Mouse (Mus musculus) left cerebral cortex, adult 2 months (tissue): Measurements from ENCODE around the gene Syndig1. TPM values are rescaled to one million over a fixed set of nuclear protein-coding genes. Genes with fewer than 3 reads are reported as not detected.

Experiments
- DNase-seq, 2 experiments: peaks; one replicate each; pipeline ENCODE4 v3.0.0; 2021 to 2022; ENCODE audit warnings: low spot score in 2 of 2, mixed read lengths in 1 of 2; ENCODE audit errors: extremely low spot score in 1 of 2
- H3K27ac ChIP-seq: fragments of 200-600 bp; 2 replicates; pipeline ENCODE4 v1.8.1; 2022
- H3K4me3 ChIP-seq: fragments of 200-600 bp; 2 replicates; pipeline ENCODE4 v1.8.1; 2022
- CTCF ChIP-seq: fragments of 200-600 bp; IDR thresholded peaks from 2 replicates; pipeline ENCODE4 v1.8.1; 2022; ENCODE audit warnings: antibody characterized with exemption, mild to moderate bottlenecking, moderate library complexity
- intact Hi-C: fragments of 180-260 bp; cut with DNase I; formaldehyde crosslinking; loops from one replicate; pipeline ENCODE4 v1.15.1; 2025
- total RNA-seq, 2 experiments: library from RNA; stranded (reverse); gene quantifications; 2 replicates each; pipeline ENCODE4 v1.2.3; 2021

The Syndig1 gene
- total RNA-seq, 2 experiments from 2014 or later: 61.0 to 62.6 TPM

- no peak for TF ChIP-seq CTCF
- intact Hi-C loops: no loop called here
- Histone ChIP-seq H3K4me3 (no peak overlapping the region), H3K27ac (no peak overlapping the region)
- DNase-seq: peak in 1 of 2 experiments; percentile 14
These were observed 101.0 kb downstream of the Syndig1 start for GRCm38 (mm10) chr2:149929986-149930385.

- no peak overlapping the region for H3K27ac ChIP-seq
- intact Hi-C loops: no loop called here
- TF ChIP-seq CTCF: no peak
These were observed 102.1 kb downstream of the Syndig1 start for GRCm38 (mm10) chr2:149931111-149931510.

DNA sequence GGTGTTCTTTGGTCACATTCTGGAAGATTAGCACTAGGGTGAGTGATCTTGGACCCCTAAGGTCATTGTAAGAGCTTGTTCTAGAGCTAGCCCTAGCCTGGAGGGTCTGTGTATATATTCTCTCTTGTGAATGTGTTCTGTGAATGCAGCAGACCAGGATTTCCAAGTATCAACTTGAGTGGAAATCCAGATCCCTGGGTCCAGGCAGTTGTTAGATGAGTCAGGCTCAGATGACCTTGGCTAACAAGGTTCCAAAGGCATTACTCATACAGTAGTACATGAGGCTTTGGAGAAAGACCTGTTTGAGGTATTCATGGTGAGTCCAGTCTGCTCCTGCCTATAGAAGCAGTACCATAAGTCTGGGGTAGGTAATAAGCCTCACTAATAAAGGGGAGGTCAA, 103.1 kb downstream of the Syndig1 start:
- intact Hi-C loops: no loop called here
- no peak overlapping the region for H3K4me3 ChIP-seq
- no peak for DNase-seq
- TF ChIP-seq CTCF: no peak
- no peak overlapping the region for H3K27ac ChIP-seq

More at GRCm38 (mm10) chr2:149931111-149931510, 102.1 kb downstream of the Syndig1 start:
- DNase-seq: no peak
- no peak overlapping the region for H3K4me3 ChIP-seq

DNA sequence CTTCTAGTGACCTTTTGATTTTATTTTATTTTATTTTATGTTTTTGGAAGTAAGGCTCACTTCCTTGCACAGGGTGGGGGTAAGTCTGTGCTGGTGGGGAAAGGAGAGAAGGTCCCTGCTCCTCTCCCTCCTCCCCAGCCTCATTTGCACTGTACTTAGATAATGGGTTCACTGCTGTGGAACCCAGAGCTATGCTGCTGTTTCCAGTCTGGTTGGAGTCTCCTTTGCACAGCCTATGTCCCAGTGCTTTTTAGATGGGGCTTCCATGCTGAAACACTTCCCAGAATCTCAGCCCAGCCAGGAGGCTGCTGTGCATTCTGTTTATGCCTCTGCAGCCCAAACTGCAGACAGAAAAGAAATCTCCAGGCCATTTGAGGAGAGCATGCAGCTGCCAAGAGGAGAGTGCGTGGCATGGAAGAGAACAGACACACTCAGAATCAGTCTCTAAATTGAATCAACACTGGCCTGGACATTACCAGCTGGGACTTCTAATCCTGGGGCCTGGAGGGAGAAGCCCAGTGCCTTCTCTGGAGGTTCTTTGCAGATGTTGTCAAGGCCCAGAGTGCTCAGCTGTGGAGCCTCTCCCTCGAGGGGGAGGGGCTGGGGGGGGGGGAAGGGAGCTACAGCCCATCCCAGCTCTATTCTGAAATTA, 104.4 kb downstream of the Syndig1 start:
- no peak overlapping the region for H3K27ac ChIP-seq
- no peak for TF ChIP-seq CTCF
- no peak overlapping the region for H3K4me3 ChIP-seq
- no peak for DNase-seq
- intact Hi-C loops: no loop called here

DNA sequence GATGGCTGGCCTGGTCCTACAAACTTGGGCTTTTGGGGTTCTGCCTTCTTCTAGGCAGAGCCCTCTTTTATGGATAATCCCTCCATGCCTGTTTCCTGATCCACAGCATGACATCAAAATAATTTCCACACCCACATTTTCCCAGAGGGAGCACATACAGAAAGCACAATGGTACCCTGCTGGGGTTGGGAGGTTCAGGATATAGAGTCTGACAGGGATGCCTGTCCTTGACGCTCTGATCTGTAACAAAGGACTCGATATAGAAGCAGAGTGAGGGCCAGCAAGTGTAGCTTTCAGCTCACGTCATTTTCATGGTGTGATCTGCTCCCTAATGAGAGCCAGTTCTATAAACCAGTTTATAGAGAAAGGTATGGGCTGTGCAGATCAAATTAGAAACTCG, 105.1 kb downstream of the Syndig1 start:
- no peak for DNase-seq
- no peak overlapping the region for H3K27ac ChIP-seq
- intact Hi-C loops: no loop called here
- TF ChIP-seq CTCF: no peak
- no peak overlapping the region for H3K4me3 ChIP-seq

DNA sequence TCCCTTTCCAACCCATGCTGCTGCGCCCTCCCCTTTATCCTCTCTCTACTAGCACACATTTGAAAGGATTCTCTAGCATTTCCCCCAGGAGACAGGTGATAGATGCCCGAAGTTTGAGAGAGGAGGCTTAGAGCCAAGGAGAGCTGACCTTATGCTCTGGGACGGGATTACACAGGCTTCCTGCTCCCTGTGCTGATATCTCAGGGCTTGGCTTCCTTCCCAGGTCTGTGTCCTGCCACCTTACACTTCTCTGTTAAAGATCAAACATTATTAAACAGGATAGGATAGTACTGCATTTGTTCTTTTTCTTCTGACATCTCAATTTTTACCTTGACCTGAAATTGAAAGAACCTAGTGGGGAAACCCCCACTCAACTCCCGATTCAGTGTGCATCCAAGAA, 109.8 kb downstream of the Syndig1 start:
- intact Hi-C loops: no loop called here
- TF ChIP-seq CTCF: no peak
- Histone ChIP-seq H3K27ac (no peak overlapping the region), H3K4me3 (no peak overlapping the region)
- no peak for DNase-seq

DNA sequence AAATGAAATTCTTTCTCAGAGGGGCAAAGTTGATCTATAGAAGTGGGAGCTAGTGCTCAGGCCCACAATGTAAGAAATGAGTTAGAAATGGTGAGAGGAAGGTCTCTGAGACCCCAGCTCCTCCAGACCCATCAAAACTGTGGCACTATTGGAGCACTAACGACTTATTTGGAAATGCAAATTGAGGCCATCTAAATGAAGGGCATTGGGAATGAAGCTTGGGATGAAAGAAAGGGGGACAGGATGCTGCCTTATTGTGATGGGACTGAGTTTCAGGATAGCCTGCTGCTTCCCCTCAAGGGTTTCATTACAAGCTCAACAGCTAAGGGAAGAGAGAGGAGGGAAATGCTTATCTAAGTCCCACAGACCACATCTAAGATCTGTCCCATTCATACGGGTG, 110.6 kb downstream of the Syndig1 start:
- intact Hi-C loops: no loop called here
- no peak overlapping the region for H3K27ac ChIP-seq
- TF ChIP-seq CTCF: no peak

DNA sequence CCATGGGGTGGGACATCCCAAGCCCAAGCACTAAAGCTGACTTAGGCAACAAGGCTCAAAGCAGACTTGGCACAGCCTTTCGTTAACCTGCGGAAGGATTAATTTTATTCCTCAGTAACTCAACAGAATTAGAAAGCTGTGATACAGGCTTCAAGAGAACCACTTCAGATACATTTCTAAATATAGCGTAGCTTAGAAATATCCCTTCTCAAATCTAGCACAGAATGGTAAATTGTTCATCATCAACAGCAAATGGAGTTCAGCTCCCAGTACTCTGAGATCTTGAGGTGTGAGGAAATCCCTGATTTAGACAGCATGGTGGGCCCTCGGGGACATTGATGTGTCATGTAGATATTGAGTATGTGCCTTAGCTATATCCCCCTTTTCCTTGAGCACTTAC, 121.6 kb downstream of the Syndig1 start:
- no peak for TF ChIP-seq CTCF
- H3K27ac ChIP-seq: peak overlapping the region; percentile 59
- DNase-seq: no peak
- intact Hi-C loops: no loop called here
- no peak overlapping the region for H3K4me3 ChIP-seq

More for the DNA sequence above, 110.6 kb downstream of the Syndig1 start:
- H3K4me3 ChIP-seq: no peak overlapping the region
- no peak for DNase-seq

- DNase-seq: no peak
- H3K4me3 ChIP-seq: no peak overlapping the region
- intact Hi-C loops: no loop called here
- TF ChIP-seq CTCF: no peak
- no peak overlapping the region for H3K27ac ChIP-seq
These were observed 142.0 kb downstream of the Syndig1 start for GRCm38 (mm10) chr2:149971014-149971413.

- peak; percentile 29 to 42 for DNase-seq
- no peak for TF ChIP-seq CTCF
- H3K27ac ChIP-seq: no peak overlapping the region
- H3K4me3 ChIP-seq: no peak overlapping the region
- intact Hi-C loops: no loop called here
These were observed 144.6 kb downstream of the Syndig1 start for GRCm38 (mm10) chr2:149973583-149973982.

GRCm38 (mm10) chr2:149980419-149980818, 151.4 kb downstream of the Syndig1 start:
- Histone ChIP-seq H3K27ac (no peak overlapping the region), H3K4me3 (no peak overlapping the region)
- intact Hi-C loops: no loop called here

DNA sequence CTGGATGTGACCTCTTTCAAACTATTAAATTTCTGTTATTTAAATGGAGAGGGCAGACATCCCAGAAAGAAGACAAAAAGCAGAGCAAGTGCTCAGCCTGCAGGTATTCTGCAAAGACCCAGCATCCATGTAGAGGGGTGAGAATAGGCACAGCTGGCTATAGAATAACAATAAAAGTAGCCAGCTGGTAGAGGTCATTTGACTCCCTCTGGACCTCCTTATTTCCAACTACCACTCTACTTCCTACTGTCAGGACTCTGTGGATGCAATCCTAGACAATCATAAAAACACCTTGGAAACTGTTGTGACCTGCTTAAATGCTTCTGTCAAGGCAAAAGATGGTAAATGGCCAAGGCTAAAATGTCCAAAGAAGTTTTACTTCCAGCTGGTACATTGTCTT, 153.5 kb downstream of the Syndig1 start:
- intact Hi-C loops: no loop called here
- DNase-seq: no peak
- no peak for TF ChIP-seq CTCF
- Histone ChIP-seq H3K4me3 (no peak overlapping the region), H3K27ac (no peak overlapping the region)

More at GRCm38 (mm10) chr2:149980419-149980818, 151.4 kb downstream of the Syndig1 start:
- TF ChIP-seq CTCF: no peak
- no peak for DNase-seq

DNA sequence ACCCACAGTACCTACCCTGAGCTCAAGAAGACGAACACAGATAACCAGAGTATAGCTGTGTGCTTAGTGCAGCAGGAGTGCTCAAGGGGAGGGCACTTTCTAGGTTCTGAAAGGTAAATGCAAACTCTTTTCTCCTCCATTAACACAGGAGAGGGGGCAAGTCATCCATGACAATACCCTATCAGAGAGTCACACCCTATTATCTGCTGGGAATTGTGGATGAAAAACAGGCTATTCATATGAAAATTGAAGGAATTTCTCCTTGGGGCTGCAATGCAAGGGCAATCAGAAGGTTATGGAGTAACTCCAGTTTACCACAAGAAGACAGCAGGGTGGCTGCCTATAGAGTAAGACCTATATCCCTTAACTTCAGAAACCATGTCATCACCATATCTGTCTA, 154.1 kb downstream of the Syndig1 start:
- Histone ChIP-seq H3K27ac (no peak overlapping the region), H3K4me3 (no peak overlapping the region)
- intact Hi-C loops: no loop called here
- no peak for DNase-seq
- TF ChIP-seq CTCF: no peak
